Mouse (Mus musculus): ENCODE measurements around the gene Nhlrc4. TPM values are rescaled to one million over a fixed set of nuclear protein-coding genes. Genes with fewer than 3 reads are reported as not detected.

Nhlrc4 gene
- polyA plus RNA-seq, 1 experiment from 2014 or later: 4.5 TPM

GRCm38 (mm10) chr17:25970954-25971707 is 26.4 kb upstream of the Nhlrc4 start:
- H3K4me1 ChIP-seq (ENCODE audit: insufficient read depth, low read depth, low read length): 0 out of 2 replicates have a peak, but pooled peaks cover 7% of the 10 kb centered on the region
- WGBS: 80% methylated on average over 4 of the region's 4 CpGs
- no peaks in the 10 kb centered on the region for H3K9me3 ChIP-seq (ENCODE audit: low read length)
- no peak overlapping the region for H3K4me2 ChIP-seq (replicated peaks; ENCODE audit: low read depth, low read length)
- no peaks in the 10 kb centered on the region for H3K36me3 ChIP-seq (ENCODE audit: insufficient read depth, low read length)
- TF ChIP-seq CTCF (IDR thresholded peaks at IDR 0.05): no peak
- TF ChIP-seq EP300 (IDR thresholded peaks at IDR 0.05): no peak
- H3K27me3 ChIP-seq (replicated peaks; ENCODE audit: insufficient read depth, low read length): no peaks in the 10 kb centered on the region
- H3K4me3 ChIP-seq (ENCODE audit: low read depth, low read length): no peak overlapping the region
- H3K27ac ChIP-seq (ENCODE audit: low read length): no peak overlapping the region
- H3K9ac ChIP-seq (replicated peaks; ENCODE audit: low read depth): no peak overlapping the region
- ATAC-seq: no peak
- no peak for DNase-seq (ENCODE audit: low spot score)

DNA sequence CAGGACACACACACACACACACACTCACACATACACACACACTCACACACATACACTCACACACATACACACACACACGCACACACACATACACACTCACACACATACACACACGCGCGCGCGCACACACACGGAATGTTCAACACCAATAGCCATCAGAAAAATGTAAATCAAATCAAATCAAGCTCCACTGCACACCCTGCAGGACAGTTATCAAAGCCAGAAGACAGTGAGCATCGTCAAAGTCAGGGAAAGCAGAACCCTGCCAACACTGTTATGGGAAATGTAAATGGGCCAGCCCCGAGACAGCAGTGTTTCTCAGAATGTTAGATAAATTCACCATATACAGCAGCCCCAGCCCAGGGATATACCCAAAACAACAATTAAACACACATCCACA is 25.7 kb upstream of the Nhlrc4 start:
- no peak for TF ChIP-seq EP300 (IDR thresholded peaks at IDR 0.05)
- peak; percentile 44 for TF ChIP-seq CTCF (IDR thresholded peaks at IDR 0.05)
- Histone ChIP-seq H3K4me3 (ENCODE audit: low read depth, low read length) (no peak overlapping the region), H3K4me2 (replicated peaks; ENCODE audit: low read depth, low read length) (no peak overlapping the region), H3K9me3 (ENCODE audit: low read length) (no peaks in the 10 kb centered on the region), H3K27me3 (replicated peaks; ENCODE audit: insufficient read depth, low read length) (no peaks in the 10 kb centered on the region), H3K9ac (replicated peaks; ENCODE audit: low read depth) (no peak overlapping the region), H3K27ac (ENCODE audit: low read length) (no peak overlapping the region), H3K4me1 (ENCODE audit: insufficient read depth, low read depth, low read length) (0 out of 2 replicates have a peak, but pooled peaks cover 7% of the 10 kb centered on the region), H3K36me3 (ENCODE audit: insufficient read depth, low read length) (no peaks in the 10 kb centered on the region)
- WGBS: 88% methylated on average over 9 of the region's 9 CpGs
- ATAC-seq (no peak), DNase-seq (ENCODE audit: low spot score) (no peak)

- TF ChIP-seq CTCF (IDR thresholded peaks at IDR 0.05) (no peak), EP300 (IDR thresholded peaks at IDR 0.05) (no peak)
- DNase-seq (ENCODE audit: low spot score) (peak; percentile 82), ATAC-seq (peak; percentile 87)
- H3K36me3 ChIP-seq (ENCODE audit: insufficient read depth, low read length): no peaks in the 10 kb centered on the region
- no peak overlapping the region for H3K4me3 ChIP-seq (ENCODE audit: low read depth, low read length)
- no peak overlapping the region for H3K4me2 ChIP-seq (replicated peaks; ENCODE audit: low read depth, low read length)
- WGBS: 58% methylated on average over 1 of the region's 1 CpGs
- H3K9me3 ChIP-seq (ENCODE audit: low read length): no peaks in the 10 kb centered on the region
- 0 out of 2 replicates have a peak, but pooled peaks cover 7% of the 10 kb centered on the region for H3K4me1 ChIP-seq (ENCODE audit: insufficient read depth, low read depth, low read length)
- 0 out of 2 replicates have a peak overlapping the region, but pooled peaks have one; percentile 34 for H3K27ac ChIP-seq (ENCODE audit: low read length)
- H3K9ac ChIP-seq (replicated peaks; ENCODE audit: low read depth): no peak overlapping the region
- H3K27me3 ChIP-seq (replicated peaks; ENCODE audit: insufficient read depth, low read length): no peaks in the 10 kb centered on the region
These were observed 23.4 kb upstream of the Nhlrc4 start for GRCm38 (mm10) chr17:25968176-25968575.

DNA sequence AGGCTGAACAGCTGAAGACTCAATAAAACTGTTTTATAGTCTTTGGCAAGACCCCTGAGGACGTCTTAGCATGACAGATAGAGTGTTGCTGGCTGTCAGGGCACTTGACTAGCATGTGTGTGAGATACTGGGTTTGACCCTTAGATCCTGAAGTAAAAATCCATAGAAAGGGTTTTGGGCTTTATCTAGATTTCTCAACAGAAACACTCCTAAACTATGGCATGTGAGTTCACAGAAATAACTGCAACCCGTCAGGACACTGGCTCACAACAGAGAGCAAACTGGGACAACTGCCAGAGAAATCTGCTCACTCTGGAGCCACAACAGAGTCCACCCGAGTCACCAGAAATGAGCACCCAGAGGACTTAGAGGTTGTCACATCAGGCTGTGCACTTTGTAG is 22.9 kb upstream of the Nhlrc4 start:
- TF ChIP-seq CTCF (IDR thresholded peaks at IDR 0.05) (no peak), EP300 (IDR thresholded peaks at IDR 0.05) (no peak)

GRCm38 (mm10) chr17:25964271-25964670 is 19.5 kb upstream of the Nhlrc4 start:
- 76% methylated on average over 7 of the region's 7 CpGs for WGBS
- no peak overlapping the region for H3K4me2 ChIP-seq (replicated peaks; ENCODE audit: low read depth, low read length)
- no peaks in the 10 kb centered on the region; the same call in 1 of the 2 replicates for H3K36me3 ChIP-seq (ENCODE audit: insufficient read depth, low read length)
- ATAC-seq (peak; percentile 25; the same call in 1 of the 2 replicates), DNase-seq (ENCODE audit: low spot score) (peak; percentile 9)
- no peak overlapping the region for H3K27ac ChIP-seq (ENCODE audit: low read length)
- H3K9ac ChIP-seq (replicated peaks; ENCODE audit: low read depth): no peak overlapping the region
- H3K4me1 ChIP-seq (ENCODE audit: insufficient read depth, low read depth, low read length): 0 out of 2 replicates have a peak, but pooled peaks cover 7% of the 10 kb centered on the region
- no peaks in the 10 kb centered on the region for H3K27me3 ChIP-seq (replicated peaks; ENCODE audit: insufficient read depth, low read length)
- H3K4me3 ChIP-seq (ENCODE audit: low read depth, low read length): no peak overlapping the region
- H3K9me3 ChIP-seq (ENCODE audit: low read length): no peaks in the 10 kb centered on the region
- no peak for TF ChIP-seq CTCF (IDR thresholded peaks at IDR 0.05)
- no peak for TF ChIP-seq EP300 (IDR thresholded peaks at IDR 0.05)

More for the DNA sequence above, 22.9 kb upstream of the Nhlrc4 start:
- no peaks in the 10 kb centered on the region for H3K9me3 ChIP-seq (ENCODE audit: low read length)
- H3K27me3 ChIP-seq (replicated peaks; ENCODE audit: insufficient read depth, low read length): no peaks in the 10 kb centered on the region
- no peak overlapping the region for H3K4me3 ChIP-seq (ENCODE audit: low read depth, low read length)
- H3K4me2 ChIP-seq (replicated peaks; ENCODE audit: low read depth, low read length): no peak overlapping the region
- peak; percentile 71 for DNase-seq (ENCODE audit: low spot score)
- 0 out of 2 replicates have a peak, but pooled peaks cover 7% of the 10 kb centered on the region for H3K4me1 ChIP-seq (ENCODE audit: insufficient read depth, low read depth, low read length)
- peak overlapping the region; percentile 34; the same call in 1 of the 2 replicates for H3K27ac ChIP-seq (ENCODE audit: low read length)
- H3K9ac ChIP-seq (replicated peaks; ENCODE audit: low read depth): no peak overlapping the region
- WGBS: 17% methylated on average over 3 of the region's 3 CpGs
- no peaks in the 10 kb centered on the region; the same call in 1 of the 2 replicates for H3K36me3 ChIP-seq (ENCODE audit: insufficient read depth, low read length)
- ATAC-seq: peak; percentile 55

GRCm38 (mm10) chr17:25962413-25962905 is 17.7 kb upstream of the Nhlrc4 start:
- H3K4me3 ChIP-seq (ENCODE audit: low read depth, low read length): no peak overlapping the region
- H3K9ac ChIP-seq (replicated peaks; ENCODE audit: low read depth): no peak overlapping the region
- H3K27ac ChIP-seq (ENCODE audit: low read length): no peak overlapping the region
- H3K36me3 ChIP-seq (ENCODE audit: insufficient read depth, low read length): no peaks in the 10 kb centered on the region; the same call in 1 of the 2 replicates
- H3K4me1 ChIP-seq (ENCODE audit: insufficient read depth, low read depth, low read length): 0 out of 2 replicates have a peak, but pooled peaks cover 2% of the 10 kb centered on the region
- TF ChIP-seq CTCF (IDR thresholded peaks at IDR 0.05): no peak
- no peak for TF ChIP-seq EP300 (IDR thresholded peaks at IDR 0.05)
- no peaks in the 10 kb centered on the region for H3K27me3 ChIP-seq (replicated peaks; ENCODE audit: insufficient read depth, low read length)
- H3K9me3 ChIP-seq (ENCODE audit: low read length): no peaks in the 10 kb centered on the region
- ATAC-seq (no peak), DNase-seq (ENCODE audit: low spot score) (no peak)
- H3K4me2 ChIP-seq (replicated peaks; ENCODE audit: low read depth, low read length): no peak overlapping the region
- 97% methylated on average over 7 of the region's 7 CpGs for WGBS
